8 mouse cellular contexts compared by ENCODE assay signal in the genomic region with DNA sequence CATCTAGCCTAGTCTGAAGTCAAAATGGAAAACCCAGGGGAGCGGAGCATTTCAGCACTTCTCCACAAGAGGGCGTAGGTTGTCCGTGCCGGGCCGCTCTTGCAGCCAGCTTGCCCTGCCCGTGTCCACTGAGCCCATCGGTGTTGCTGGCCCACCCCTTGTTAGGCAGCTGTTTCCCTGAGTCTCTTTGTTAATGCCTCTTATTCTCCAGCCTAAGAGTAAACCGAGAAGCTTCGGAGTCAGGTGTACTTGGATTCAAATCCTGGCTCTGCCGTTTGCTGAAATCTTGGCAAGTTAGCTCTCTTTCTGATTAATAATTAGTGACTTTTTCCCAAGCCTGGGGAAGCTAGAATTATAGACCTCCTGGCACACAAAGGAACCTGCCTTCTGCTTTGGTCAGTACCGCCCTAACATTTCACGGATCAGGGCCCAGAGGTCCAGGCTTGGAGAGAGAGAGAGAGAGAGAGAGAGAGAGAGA. TPM values are rescaled to one million over a fixed set of nuclear protein-coding genes. Genes with fewer than 3 reads are reported as not detected.
DNase-seq lines count a peak whose midpoint lies in the region; ATAC-seq lines count a peak whose summit lies in the region.

No protein-coding gene starts in this region.

- H3K4me2 ChIP-seq in intestine, embryonic 15.5 days (replicated peaks) = peak overlapping the region; percentile 52
- H3K4me2 ChIP-seq in midbrain, embryonic 11.5 days = peak overlapping the region; percentile 23

- H3K27ac ChIP-seq in intestine, embryonic 15.5 days = no peak overlapping the region
- H3K27ac ChIP-seq in midbrain, embryonic 11.5 days (ENCODE audit: low read depth, low read length) = peak overlapping the region; percentile 60

- peaks cover 3% of the 10 kb centered on the region; the same call in 1 of the 2 replicates for H3K4me1 ChIP-seq in intestine, embryonic 15.5 days (replicated peaks)
- H3K4me1 ChIP-seq in midbrain, embryonic 11.5 days (ENCODE audit: control insufficient read depth, insufficient read depth, low read length) = peaks cover 3% of the 10 kb centered on the region; the same call in 1 of the 2 replicates

- intact Hi-C loops in gastrocnemius, postnatal 36 days (cut with DNase I) = loop anchor here (2.0 kb wide), 1 partner anchor 56 kb away; no protein-coding TSS in a partner anchor
- intact Hi-C loops in left cerebral cortex, postnatal 36 days (cut with DNase I) = loop anchor here (2.0 kb wide), 1 partner anchor 56 kb away; no protein-coding TSS in a partner anchor

- WGBS in intestine, embryonic 15.5 days = 5% methylated on average over 12 of the region's 12 CpGs
- 4% methylated on average over 12 of the region's 12 CpGs for WGBS in midbrain, embryonic 11.5 days

- H3K27me3 ChIP-seq in intestine, embryonic 15.5 days (replicated peaks) = no peaks in the 10 kb centered on the region
- H3K27me3 ChIP-seq in midbrain, embryonic 11.5 days (ENCODE audit: control insufficient read depth, insufficient read depth, low read length) = no peaks in the 10 kb centered on the region

- peak; percentile 57 for ATAC-seq in intestine, embryonic 15.5 days
- ATAC-seq in midbrain, embryonic 11.5 days (ENCODE audit: low FRiP score) = peak; percentile 89
- ATAC-seq in activated CD4-positive, CD25-positive, alpha-beta regulatory T cell, adult 4 months = no peak

- no peaks in the 10 kb centered on the region for H3K36me3 ChIP-seq in intestine, embryonic 15.5 days
- H3K36me3 ChIP-seq in midbrain, embryonic 11.5 days (ENCODE audit: control insufficient read depth, insufficient read depth, low read length) = no peaks in the 10 kb centered on the region

- no peaks in the 10 kb centered on the region for H3K9me3 ChIP-seq in intestine, embryonic 15.5 days
- peaks cover 2% of the 10 kb centered on the region; the same call in 1 of the 2 replicates for H3K9me3 ChIP-seq in midbrain, embryonic 11.5 days (ENCODE audit: control insufficient read depth, low read length)

- DNase-seq in adrenal gland, adult 18-20 months (ENCODE audit: low spot score in 2 of 2) = peak; percentile 84 to 88
- peak; percentile 88 for DNase-seq in embryo, embryonic 11 days
- DNase-seq in gastrocnemius, postnatal 36 days = peak; percentile 75 to 85
- DNase-seq in left cerebral cortex, postnatal 36 days (ENCODE audit: low spot score in 2 of 2) = peak; percentile 82 to 84
- DNase-seq in midbrain, embryonic 11.5 days (ENCODE audit: low spot score, missing footprints) = peak; percentile 100
- DNase-seq in right cerebral cortex, postnatal 4 days = peak; percentile 77

- H3K9ac ChIP-seq in intestine, embryonic 15.5 days = no peak overlapping the region
- peak overlapping the region; percentile 21; the same call in 1 of the 2 replicates for H3K9ac ChIP-seq in midbrain, embryonic 11.5 days (ENCODE audit: low read length)

- H3K4me3 ChIP-seq in intestine, embryonic 15.5 days (replicated peaks) = no peak overlapping the region
- no peak overlapping the region for H3K4me3 ChIP-seq in midbrain, embryonic 11.5 days (ENCODE audit: low read depth, low read length)

RNA-seq across cellular contexts. Expression of gene Rab14, which starts 14.0 kb away (rescaled TPM):
- 100 to 1,000 TPM; 187 to 226 TPM for total RNA-seq in adrenal gland, adult 18-20 months (2021)
- total RNA-seq in gastrocnemius, postnatal 36 days (2021) = 10 to 100 TPM; 65.4 to 81.3 TPM
- 292 and 338 TPM in 2 replicates for polyA plus RNA-seq in intestine, embryonic 15.5 days (2015; fragmentation: Nextera tagmentation; extraction: Ambion mirVana)
- 100 to 1,000 TPM; 224 to 235 TPM for total RNA-seq in left cerebral cortex, postnatal 36 days (2021)
- polyA plus RNA-seq in midbrain, embryonic 11.5 days (2014; fragmentation: Nextera tagmentation; extraction: Ambion mirVana) = 283 and 293 TPM in 2 replicates
- 100 to 1,000 TPM in 1 of 2 experiments, 10 to 100 TPM in 1; 90.7 to 129 TPM for polyA plus RNA-seq in activated CD4-positive, CD25-positive, alpha-beta regulatory T cell, adult 4 months (2017; shearing (Covaris generic))

RNA-seq across cellular contexts. Expression of gene Gsn, which starts 41.3 kb away (rescaled TPM):
- total RNA-seq in adrenal gland, adult 18-20 months (2021) = 100 to 1,000 TPM; 364 to 767 TPM
- 100 to 1,000 TPM; 396 to 415 TPM for total RNA-seq in gastrocnemius, postnatal 36 days (2021)
- 167 and 170 TPM in 2 replicates for polyA plus RNA-seq in intestine, embryonic 15.5 days (2015; fragmentation: Nextera tagmentation; extraction: Ambion mirVana)
- 10 to 100 TPM; 57.7 to 90.6 TPM for total RNA-seq in left cerebral cortex, postnatal 36 days (2021)
- polyA plus RNA-seq in midbrain, embryonic 11.5 days (2014; fragmentation: Nextera tagmentation; extraction: Ambion mirVana) = 27.9 and 29.9 TPM in 2 replicates
- polyA plus RNA-seq in activated CD4-positive, CD25-positive, alpha-beta regulatory T cell, adult 4 months (2017; shearing (Covaris generic)) = 10 to 100 TPM; 27.2 to 28.3 TPM
